Mouse (Mus musculus): ENCODE measurements around the gene Thrap3.
"Not testable (repeated sequence)": the region's sequence is repeated elsewhere in the genome, so short reads cannot be mapped to it uniquely, and the experiment has no call there.

Gene Thrap3

GRCm38 (mm10) chr4:126219540-126219939 lies 17.0 kb upstream of the Thrap3 start:
- not testable (repeated sequence) for DNase-seq (ENCODE audit: low read depth)

GRCm38 (mm10) chr4:126217771-126218170 lies 15.2 kb upstream of the Thrap3 start:
- DNase-seq (ENCODE audit: low read depth) = no peak

GRCm38 (mm10) chr4:126207081-126207480 lies 4.5 kb upstream of the Thrap3 start:
- DNase-seq (ENCODE audit: low read depth) = no peak

- no peak for DNase-seq (ENCODE audit: low read depth)
These were observed 2.8 kb upstream of the Thrap3 start for GRCm38 (mm10) chr4:126205386-126205785.

- DNase-seq (ENCODE audit: low read depth) = no peak
These were observed 2.2 kb upstream of the Thrap3 start for GRCm38 (mm10) chr4:126204661-126205230.

GRCm38 (mm10) chr4:126204016-126204415 lies 1.5 kb upstream of the Thrap3 start:
- DNase-seq (ENCODE audit: low read depth) = no peak

- no peak for DNase-seq (ENCODE audit: low read depth)
These were observed 856 bp upstream of the Thrap3 start for GRCm38 (mm10) chr4:126203336-126203895.

GRCm38 (mm10) chr4:126201514-126202302 lies 852 bp downstream of the Thrap3 start:
- DNase-seq (ENCODE audit: low read depth) = peak; percentile 59

- DNase-seq (ENCODE audit: low read depth) = no peak
These were observed 1.9 kb downstream of the Thrap3 start for GRCm38 (mm10) chr4:126200656-126201055.

GRCm38 (mm10) chr4:126200036-126200435 lies 2.5 kb downstream of the Thrap3 start:
- DNase-seq (ENCODE audit: low read depth) = no peak

- no peak for DNase-seq (ENCODE audit: low read depth)
These were observed 3.0 kb downstream of the Thrap3 start for GRCm38 (mm10) chr4:126199556-126199955.

GRCm38 (mm10) chr4:126197485-126197884 lies 5.1 kb downstream of the Thrap3 start:
- DNase-seq (ENCODE audit: low read depth) = no peak

- DNase-seq (ENCODE audit: low read depth) = no peak
These were observed 7.6 kb downstream of the Thrap3 start for GRCm38 (mm10) chr4:126194916-126195315.

GRCm38 (mm10) chr4:126194216-126194615 lies 8.3 kb downstream of the Thrap3 start:
- no peak for DNase-seq (ENCODE audit: low read depth)

GRCm38 (mm10) chr4:126190636-126191035 lies 11.9 kb downstream of the Thrap3 start:
- no peak for DNase-seq (ENCODE audit: low read depth)

GRCm38 (mm10) chr4:126187096-126187495 lies 15.5 kb downstream of the Thrap3 start:
- DNase-seq (ENCODE audit: low read depth) = no peak

GRCm38 (mm10) chr4:126183034-126183433 lies 19.5 kb downstream of the Thrap3 start:
- no peak for DNase-seq (ENCODE audit: low read depth)

- no peak for DNase-seq (ENCODE audit: low read depth)
These were observed 21.2 kb downstream of the Thrap3 start for GRCm38 (mm10) chr4:126181170-126181957.

- not testable (repeated sequence) for DNase-seq (ENCODE audit: low read depth)
These were observed 26.6 kb downstream of the Thrap3 start for GRCm38 (mm10) chr4:126175980-126176379.

GRCm38 (mm10) chr4:126173800-126174199 lies 28.8 kb downstream of the Thrap3 start:
- DNase-seq (ENCODE audit: low read depth) = no peak

GRCm38 (mm10) chr4:126170737-126171136 lies 31.8 kb downstream of the Thrap3 start:
- not testable (repeated sequence) for DNase-seq (ENCODE audit: low read depth)

GRCm38 (mm10) chr4:126168851-126169250 lies 33.7 kb downstream of the Thrap3 start:
- DNase-seq (ENCODE audit: low read depth) = no peak
